Mouse (Mus musculus): Measurements from ENCODE around the gene Ahnak. TPM values are rescaled to one million over a fixed set of nuclear protein-coding genes. Genes with fewer than 3 reads are reported as not detected.
A peak's percentile ranks its signal among the peaks of the same experiment; 100 is the strongest.

The Ahnak gene
- polyA plus RNA-seq (2016; fragmentation: Nextera tagmentation; extraction: Ambion mirVana), result 15.1 and 19.4 TPM in 2 replicates

GRCm38 (mm10) chr19:8989066-8989566 is at the start of gene Ahnak:
Gene Ahnak, plus strand, starts transcription at chr19:8989284.
- H3K27me3 ChIP-seq (ENCODE audit: insufficient read depth, poor library complexity, severe bottlenecking), result peaks cover 8% of the 10 kb centered on the region; the same call in 1 of the 2 replicates
- H3K4me1 ChIP-seq, result peaks cover 80% of the 10 kb centered on the region
- H3K27ac ChIP-seq, result peak within 1 kb of the TSS; percentile 95
- peak within 1 kb of the TSS; percentile 81 for H3K4me3 ChIP-seq
- DNase-seq (ENCODE audit: low spot score), result peak; percentile 93
- no peaks in the 10 kb centered on the region for H3K36me3 ChIP-seq
- under 1% methylated on average over 42 of the region's 42 CpGs for WGBS
- no peaks in the 10 kb centered on the region for H3K9me3 ChIP-seq

- Histone ChIP-seq H3K36me3 (peaks cover 54% of the 10 kb centered on the region), H3K27me3 (ENCODE audit: insufficient read depth, poor library complexity, severe bottlenecking) (no peaks in the 10 kb centered on the region), H3K4me3 (no peak overlapping the region), H3K9me3 (no peaks in the 10 kb centered on the region), H3K27ac (no peak overlapping the region), H3K4me1 (peaks cover 26% of the 10 kb centered on the region)
- peak; percentile 73 for DNase-seq (ENCODE audit: low spot score)
- 85% methylated on average over 15 of the region's 15 CpGs for WGBS
These were observed 48.5 kb upstream of the Ahnak start for GRCm38 (mm10) chr19:8940526-8941133.

GRCm38 (mm10) chr19:8941136-8941514 is 48.0 kb upstream of the Ahnak start:
- H3K4me3 ChIP-seq, result peak overlapping the region; percentile 98
- H3K4me1 ChIP-seq, result peaks cover 26% of the 10 kb centered on the region
- peak overlapping the region; percentile 99 for H3K27ac ChIP-seq
- 41% methylated on average over 10 of the region's 10 CpGs for WGBS
- no peaks in the 10 kb centered on the region for H3K9me3 ChIP-seq
- peaks cover 54% of the 10 kb centered on the region for H3K36me3 ChIP-seq
- DNase-seq (ENCODE audit: low spot score), result peak; percentile 76
- H3K27me3 ChIP-seq (ENCODE audit: insufficient read depth, poor library complexity, severe bottlenecking), result no peaks in the 10 kb centered on the region

- no peaks in the 10 kb centered on the region for H3K9me3 ChIP-seq
- peak; percentile 99 for DNase-seq (ENCODE audit: low spot score)
- WGBS, result under 1% methylated on average over 64 of the region's 64 CpGs
- peak within 1 kb of the TSS; percentile 98 for H3K4me3 ChIP-seq
- H3K27ac ChIP-seq, result peak within 1 kb of the TSS; percentile 99
- H3K4me1 ChIP-seq, result peaks cover 26% of the 10 kb centered on the region
- H3K36me3 ChIP-seq, result peaks cover 54% of the 10 kb centered on the region
- no peaks in the 10 kb centered on the region for H3K27me3 ChIP-seq (ENCODE audit: insufficient read depth, poor library complexity, severe bottlenecking)
These were observed 47.4 kb upstream of the Ahnak start, which contains the start of gene Mta2 for GRCm38 (mm10) chr19:8941515-8942217. Gene Mta2, plus strand, starts transcription at chr19:8941875.

GRCm38 (mm10) chr19:8942276-8942964 is 46.7 kb upstream of the Ahnak start:
- DNase-seq (ENCODE audit: low spot score), result no peak
- Histone ChIP-seq H3K27me3 (ENCODE audit: insufficient read depth, poor library complexity, severe bottlenecking) (no peaks in the 10 kb centered on the region), H3K27ac (peak overlapping the region; percentile 99), H3K4me1 (peaks cover 26% of the 10 kb centered on the region), H3K9me3 (no peaks in the 10 kb centered on the region), H3K36me3 (peaks cover 53% of the 10 kb centered on the region), H3K4me3 (peak overlapping the region; percentile 98)
- WGBS, result under 1% methylated on average over 46 of the region's 46 CpGs

GRCm38 (mm10) chr19:8943047-8943446 is 46.0 kb upstream of the Ahnak start:
- Histone ChIP-seq H3K9me3 (no peaks in the 10 kb centered on the region), H3K27me3 (ENCODE audit: insufficient read depth, poor library complexity, severe bottlenecking) (no peaks in the 10 kb centered on the region), H3K4me3 (peak overlapping the region; percentile 98), H3K36me3 (peaks cover 54% of the 10 kb centered on the region), H3K4me1 (peaks cover 26% of the 10 kb centered on the region), H3K27ac (peak overlapping the region; percentile 99; the same call in 1 of the 2 replicates)
- 66% methylated on average over 2 of the region's 2 CpGs for WGBS
- DNase-seq (ENCODE audit: low spot score), result no peak

- H3K36me3 ChIP-seq, result peaks cover 56% of the 10 kb centered on the region
- WGBS, result 57% methylated on average over 5 of the region's 5 CpGs
These were observed 45.0 kb upstream of the Ahnak start for GRCm38 (mm10) chr19:8944062-8944461.

GRCm38 (mm10) chr19:8944750-8945149 is 44.3 kb upstream of the Ahnak start:
- no peaks in the 10 kb centered on the region for H3K9me3 ChIP-seq
- H3K36me3 ChIP-seq, result peaks cover 59% of the 10 kb centered on the region
- 46% methylated on average over 5 of the region's 5 CpGs for WGBS

More at GRCm38 (mm10) chr19:8944062-8944461, 45.0 kb upstream of the Ahnak start:
- Histone ChIP-seq H3K27me3 (ENCODE audit: insufficient read depth, poor library complexity, severe bottlenecking) (no peaks in the 10 kb centered on the region), H3K9me3 (no peaks in the 10 kb centered on the region), H3K27ac (peak overlapping the region; percentile 62), H3K4me3 (peak overlapping the region; percentile 98), H3K4me1 (peaks cover 26% of the 10 kb centered on the region)
- DNase-seq (ENCODE audit: low spot score), result no peak

GRCm38 (mm10) chr19:8945251-8945650 is 43.8 kb upstream of the Ahnak start:
- Histone ChIP-seq H3K27me3 (ENCODE audit: insufficient read depth, poor library complexity, severe bottlenecking) (no peaks in the 10 kb centered on the region), H3K27ac (no peak overlapping the region), H3K36me3 (peaks cover 63% of the 10 kb centered on the region), H3K4me3 (peak overlapping the region; percentile 19; the same call in 1 of the 2 replicates), H3K4me1 (peaks cover 26% of the 10 kb centered on the region), H3K9me3 (no peaks in the 10 kb centered on the region)
- no peak for DNase-seq (ENCODE audit: low spot score)
- 86% methylated on average over 6 of the region's 6 CpGs for WGBS

More at GRCm38 (mm10) chr19:8944750-8945149, 44.3 kb upstream of the Ahnak start:
- H3K4me3 ChIP-seq, result peak overlapping the region; percentile 19; the same call in 1 of the 2 replicates
- no peak overlapping the region for H3K27ac ChIP-seq
- no peaks in the 10 kb centered on the region for H3K27me3 ChIP-seq (ENCODE audit: insufficient read depth, poor library complexity, severe bottlenecking)
- DNase-seq (ENCODE audit: low spot score), result no peak
- H3K4me1 ChIP-seq, result peaks cover 26% of the 10 kb centered on the region

GRCm38 (mm10) chr19:8946929-8947328 is 42.2 kb upstream of the Ahnak start:
- Histone ChIP-seq H3K36me3 (peaks cover 80% of the 10 kb centered on the region), H3K9me3 (no peaks in the 10 kb centered on the region), H3K27me3 (ENCODE audit: insufficient read depth, poor library complexity, severe bottlenecking) (no peaks in the 10 kb centered on the region), H3K4me3 (no peak overlapping the region), H3K27ac (no peak overlapping the region), H3K4me1 (peaks cover 14% of the 10 kb centered on the region)
- 86% methylated on average over 7 of the region's 7 CpGs for WGBS
- no peak for DNase-seq (ENCODE audit: low spot score)

GRCm38 (mm10) chr19:8950190-8950589 is 38.9 kb upstream of the Ahnak start:
- Histone ChIP-seq H3K27me3 (ENCODE audit: insufficient read depth, poor library complexity, severe bottlenecking) (no peaks in the 10 kb centered on the region), H3K36me3 (peaks cover 73% of the 10 kb centered on the region), H3K4me3 (no peak overlapping the region), H3K27ac (no peak overlapping the region), H3K4me1 (peaks cover 6% of the 10 kb centered on the region; the same call in 1 of the 2 replicates), H3K9me3 (no peaks in the 10 kb centered on the region)
- DNase-seq (ENCODE audit: low spot score), result no peak
- 93% methylated on average over 5 of the region's 5 CpGs for WGBS

GRCm38 (mm10) chr19:8952241-8952640 is 36.8 kb upstream of the Ahnak start:
- no peaks in the 10 kb centered on the region for H3K9me3 ChIP-seq
- no peak overlapping the region for H3K4me3 ChIP-seq
- H3K27ac ChIP-seq, result no peak overlapping the region
- peaks cover 6% of the 10 kb centered on the region; the same call in 1 of the 2 replicates for H3K4me1 ChIP-seq
- peaks cover 73% of the 10 kb centered on the region for H3K36me3 ChIP-seq
- WGBS, result 86% methylated on average over 9 of the region's 9 CpGs
- no peak for DNase-seq (ENCODE audit: low spot score)
- no peaks in the 10 kb centered on the region for H3K27me3 ChIP-seq (ENCODE audit: insufficient read depth, poor library complexity, severe bottlenecking)
